19 mouse cellular contexts compared by ENCODE assay signal in genomic region chr16:33158006-33158405, GRCm38 (mm10). TPM values are rescaled to one million over a fixed set of nuclear protein-coding genes. Genes with fewer than 3 reads are reported as not detected.
DNase-seq lines count a peak whose midpoint lies in the region; ATAC-seq and TF ChIP-seq lines count a peak whose summit lies in the region.
"Had no signal": no experiment of that assay in that cellular context is flagged by ENCODE, and none has a peak within 500 bp of the region (broad histone marks: within the 10 kb centered on the region; RNA-seq: fewer than 3 reads in every experiment).

No protein-coding gene starts in this region.

- H3K4me3 ChIP-seq in layer of hippocampus, adult 2 months: no peak overlapping the region
- H3K4me3 ChIP-seq: embryonic facial prominence, embryonic 13.5 days; forebrain, embryonic 13.5 days; gastrocnemius, adult 2 months; intestine, embryonic 15.5 days had no signal

- DNase-seq in cerebellum, postnatal 14 days: peak; percentile 25 to 36
- DNase-seq in cerebellum, adult 11-12 months: no peak
- DNase-seq in layer of hippocampus, adult 2 months (ENCODE audit: low spot score in 2 of 2): no peak
- no peak for DNase-seq in layer of hippocampus, adult 9-10 months (ENCODE audit: low spot score)
- DNase-seq in ZHBTc4 (ENCODE audit: low read depth, low spot score): peak; percentile 38
- DNase-seq in thymus, postnatal 14 days: no peak
- DNase-seq: adrenal gland, postnatal 14 days; cerebellum, adult 8-10 months; cerebellum, postnatal 36 days; gastrocnemius, adult 2 months; gastrocnemius, postnatal 25 days; heart, postnatal 10 days; heart, postnatal 4 days had no signal

- ATAC-seq in monocyte, adult 5-6 weeks (replicated peaks; ENCODE audit: insufficient number of reproducible peaks, low FRiP score, low TSS enrichment, poor library complexity, severe bottlenecking): no peak
- ATAC-seq: activated CD4-positive, CD25-positive, alpha-beta regulatory T cell, adult 4 months; forebrain, embryonic 13.5 days; intestine, embryonic 15.5 days had no signal

- no peak for TF ChIP-seq CTCF in layer of hippocampus, adult 2 months (conservative IDR thresholded peaks at IDR 0.05)

- H3K27ac ChIP-seq in layer of hippocampus, adult 2 months: peak overlapping the region; percentile 55; the same call in 1 of the 2 replicates
- H3K27ac ChIP-seq: embryonic facial prominence, embryonic 13.5 days; forebrain, embryonic 13.5 days; gastrocnemius, adult 2 months; hindbrain, embryonic 14.5 days; intestine, embryonic 15.5 days had no signal

RNA-seq across cellular contexts. Expression of gene Osbpl11, which starts 26.9 kb away (rescaled TPM):
- 10 to 100 TPM; 18.2 to 18.3 TPM for total RNA-seq in layer of hippocampus, adult 2 months (2021)
- 28.0 to 41.0 TPM (median 29.8 TPM) in 3 replicates for total RNA-seq in monocyte, adult 5-6 weeks (2017)

Comparison
In these comparisons a context has a peak if more than half of its experiments do, and no peak if none do; other contexts are left out.
1. DNase-seq: peak in cerebellum, postnatal 14 days (2 of 2) and ZHBTc4 (single experiment); none in cerebellum, adult 11-12 months (single experiment), layer of hippocampus, adult 2 months (0 of 2), layer of hippocampus, adult 9-10 months (single experiment) and thymus, postnatal 14 days (single experiment).